Mouse (Mus musculus): ENCODE measurements at regions not wholly inside any gene's neighbourhood (a gene's known extent, or its start where the extent isn't known, plus 50 kb on each side); places are given as distances from the start of the nearest gene placed in this dataset.

GRCm38 (mm10) chr13:111940796-111941513 lies 132.2 kb upstream of the Map3k1 start:
- Histone ChIP-seq H3K9me3 (replicated peaks; ENCODE audit: control insufficient read depth, insufficient read depth, low read length, poor library complexity, severe bottlenecking) (no peaks in the 10 kb centered on the region), H3K4me3 (ENCODE audit: low read depth, low read length) (no peak overlapping the region), H3K9ac (ENCODE audit: low read depth, poor library complexity, severe bottlenecking) (no peak overlapping the region), H3K36me3 (ENCODE audit: control insufficient read depth, insufficient read depth, low read length, poor library complexity, severe bottlenecking) (no peaks in the 10 kb centered on the region), H3K27ac (ENCODE audit: insufficient read depth, low read length) (no peak overlapping the region), H3K4me1 (ENCODE audit: control insufficient read depth, insufficient read depth, low read length) (peaks cover 13% of the 10 kb centered on the region), H3K27me3 (ENCODE audit: control insufficient read depth, insufficient read depth, low read length, poor library complexity, severe bottlenecking) (no peaks in the 10 kb centered on the region)
- TF ChIP-seq EP300 (IDR thresholded peaks at IDR 0.05; ENCODE audit: insufficient read depth, low read depth, low read length) (no peak), POLR2A (IDR thresholded peaks at IDR 0.05; ENCODE audit: insufficient read depth, low read length) (no peak), CTCF (IDR thresholded peaks at IDR 0.05; ENCODE audit: low read depth, low read length) (no peak)

GRCm38 (mm10) chr13:111941946-111942345 lies 133.2 kb upstream of the Map3k1 start:
- Histone ChIP-seq H3K27me3 (ENCODE audit: control insufficient read depth, insufficient read depth, low read length, poor library complexity, severe bottlenecking) (no peaks in the 10 kb centered on the region), H3K4me3 (ENCODE audit: low read depth, low read length) (no peak overlapping the region), H3K27ac (ENCODE audit: insufficient read depth, low read length) (no peak overlapping the region), H3K4me1 (ENCODE audit: control insufficient read depth, insufficient read depth, low read length) (peaks cover 8% of the 10 kb centered on the region), H3K9ac (ENCODE audit: low read depth, poor library complexity, severe bottlenecking) (no peak overlapping the region), H3K9me3 (replicated peaks; ENCODE audit: control insufficient read depth, insufficient read depth, low read length, poor library complexity, severe bottlenecking) (no peaks in the 10 kb centered on the region), H3K36me3 (ENCODE audit: control insufficient read depth, insufficient read depth, low read length, poor library complexity, severe bottlenecking) (no peaks in the 10 kb centered on the region)
- TF ChIP-seq EP300 (IDR thresholded peaks at IDR 0.05; ENCODE audit: insufficient read depth, low read depth, low read length) (no peak), POLR2A (IDR thresholded peaks at IDR 0.05; ENCODE audit: insufficient read depth, low read length) (no peak), CTCF (IDR thresholded peaks at IDR 0.05; ENCODE audit: low read depth, low read length) (no peak)

- no peaks in the 10 kb centered on the region for H3K27me3 ChIP-seq (ENCODE audit: control insufficient read depth, insufficient read depth, low read length, poor library complexity, severe bottlenecking)
- H3K4me3 ChIP-seq (ENCODE audit: low read depth, low read length), result no peak overlapping the region
- no peak for TF ChIP-seq CTCF (IDR thresholded peaks at IDR 0.05; ENCODE audit: low read depth, low read length)
- TF ChIP-seq POLR2A (IDR thresholded peaks at IDR 0.05; ENCODE audit: insufficient read depth, low read length), result no peak
- no peak for TF ChIP-seq EP300 (IDR thresholded peaks at IDR 0.05; ENCODE audit: insufficient read depth, low read depth, low read length)
- H3K4me1 ChIP-seq (ENCODE audit: control insufficient read depth, insufficient read depth, low read length), result peaks cover 5% of the 10 kb centered on the region
- H3K9ac ChIP-seq (ENCODE audit: low read depth, poor library complexity, severe bottlenecking), result no peak overlapping the region
- no peaks in the 10 kb centered on the region for H3K36me3 ChIP-seq (ENCODE audit: control insufficient read depth, insufficient read depth, low read length, poor library complexity, severe bottlenecking)
- H3K9me3 ChIP-seq (replicated peaks; ENCODE audit: control insufficient read depth, insufficient read depth, low read length, poor library complexity, severe bottlenecking), result no peaks in the 10 kb centered on the region
- H3K27ac ChIP-seq (ENCODE audit: insufficient read depth, low read length), result no peak overlapping the region
Measured at GRCm38 (mm10) chr13:111943392-111944088, 134.7 kb upstream of the Map3k1 start.

- Histone ChIP-seq H3K4me3 (ENCODE audit: low read depth, low read length) (no peak overlapping the region), H3K4me1 (ENCODE audit: control insufficient read depth, insufficient read depth, low read length) (peaks cover 5% of the 10 kb centered on the region), H3K9me3 (replicated peaks; ENCODE audit: control insufficient read depth, insufficient read depth, low read length, poor library complexity, severe bottlenecking) (no peaks in the 10 kb centered on the region), H3K27me3 (ENCODE audit: control insufficient read depth, insufficient read depth, low read length, poor library complexity, severe bottlenecking) (no peaks in the 10 kb centered on the region), H3K36me3 (ENCODE audit: control insufficient read depth, insufficient read depth, low read length, poor library complexity, severe bottlenecking) (no peaks in the 10 kb centered on the region), H3K27ac (ENCODE audit: insufficient read depth, low read length) (no peak overlapping the region), H3K9ac (ENCODE audit: low read depth, poor library complexity, severe bottlenecking) (no peak overlapping the region)
- TF ChIP-seq CTCF (IDR thresholded peaks at IDR 0.05; ENCODE audit: low read depth, low read length) (no peak), EP300 (IDR thresholded peaks at IDR 0.05; ENCODE audit: insufficient read depth, low read depth, low read length) (no peak), POLR2A (IDR thresholded peaks at IDR 0.05; ENCODE audit: insufficient read depth, low read length) (no peak)
Measured at GRCm38 (mm10) chr13:111944089-111944406, 135.3 kb upstream of the Map3k1 start.

GRCm38 (mm10) chr13:111946271-111946670 lies 137.5 kb upstream of the Map3k1 start:
- no peak overlapping the region for H3K27ac ChIP-seq (ENCODE audit: insufficient read depth, low read length)
- peaks cover 2% of the 10 kb centered on the region for H3K4me1 ChIP-seq (ENCODE audit: control insufficient read depth, insufficient read depth, low read length)

GRCm38 (mm10) chr13:111946811-111947210 lies 138.0 kb upstream of the Map3k1 start:
- Histone ChIP-seq H3K9ac (ENCODE audit: low read depth, poor library complexity, severe bottlenecking) (no peak overlapping the region), H3K4me1 (ENCODE audit: control insufficient read depth, insufficient read depth, low read length) (peaks cover 2% of the 10 kb centered on the region), H3K27me3 (ENCODE audit: control insufficient read depth, insufficient read depth, low read length, poor library complexity, severe bottlenecking) (no peaks in the 10 kb centered on the region), H3K27ac (ENCODE audit: insufficient read depth, low read length) (no peak overlapping the region), H3K36me3 (ENCODE audit: control insufficient read depth, insufficient read depth, low read length, poor library complexity, severe bottlenecking) (no peaks in the 10 kb centered on the region), H3K4me3 (ENCODE audit: low read depth, low read length) (no peak overlapping the region), H3K9me3 (replicated peaks; ENCODE audit: control insufficient read depth, insufficient read depth, low read length, poor library complexity, severe bottlenecking) (no peaks in the 10 kb centered on the region)
- TF ChIP-seq EP300 (IDR thresholded peaks at IDR 0.05; ENCODE audit: insufficient read depth, low read depth, low read length) (no peak), CTCF (IDR thresholded peaks at IDR 0.05; ENCODE audit: low read depth, low read length) (no peak), POLR2A (IDR thresholded peaks at IDR 0.05; ENCODE audit: insufficient read depth, low read length) (no peak)

More at GRCm38 (mm10) chr13:111946271-111946670, 137.5 kb upstream of the Map3k1 start:
- H3K9me3 ChIP-seq (replicated peaks; ENCODE audit: control insufficient read depth, insufficient read depth, low read length, poor library complexity, severe bottlenecking), result no peaks in the 10 kb centered on the region
- no peaks in the 10 kb centered on the region for H3K27me3 ChIP-seq (ENCODE audit: control insufficient read depth, insufficient read depth, low read length, poor library complexity, severe bottlenecking)
- H3K36me3 ChIP-seq (ENCODE audit: control insufficient read depth, insufficient read depth, low read length, poor library complexity, severe bottlenecking), result no peaks in the 10 kb centered on the region
- H3K9ac ChIP-seq (ENCODE audit: low read depth, poor library complexity, severe bottlenecking), result no peak overlapping the region
- no peak overlapping the region for H3K4me3 ChIP-seq (ENCODE audit: low read depth, low read length)
- no peak for TF ChIP-seq CTCF (IDR thresholded peaks at IDR 0.05; ENCODE audit: low read depth, low read length)
- TF ChIP-seq POLR2A (IDR thresholded peaks at IDR 0.05; ENCODE audit: insufficient read depth, low read length), result no peak
- TF ChIP-seq EP300 (IDR thresholded peaks at IDR 0.05; ENCODE audit: insufficient read depth, low read depth, low read length), result no peak

All from ES-Bruce4 (cell line).